8 mouse cellular contexts compared by ENCODE assay signal in genomic region chr8:86028646-86029312, GRCm38 (mm10).
DNase-seq lines count a peak whose midpoint lies in the region; ATAC-seq and TF ChIP-seq lines count a peak whose summit lies in the region.
"Had no signal": no experiment of that assay in that cellular context is flagged by ENCODE, and none has a peak within 500 bp of the region (broad histone marks: within the 10 kb centered on the region; RNA-seq: fewer than 3 reads in every experiment).

No protein-coding gene starts in this region.

- DNase-seq in lung, postnatal 0 days (ENCODE audit: low spot score): peak; percentile 5
- no peak for DNase-seq in lung, adult 18-20 months
- peak; percentile 38 to 51 for DNase-seq in layer of hippocampus, postnatal 36 days
- DNase-seq in testis, postnatal 14 days (ENCODE audit: low spot score): no peak
- no peak for DNase-seq in gastrocnemius, postnatal 25 days
- DNase-seq in embryo, embryonic 10 days (ENCODE audit: low spot score): no peak

- H3K27ac ChIP-seq in lung, postnatal 0 days (ENCODE audit: low read length): no peak overlapping the region

- no peak overlapping the region for H3K4me3 ChIP-seq in lung, postnatal 0 days (ENCODE audit: low read depth, low read length)

- H3K36me3 ChIP-seq in lung, postnatal 0 days (ENCODE audit: insufficient read depth, low read length): no peaks in the 10 kb centered on the region

- no peaks in the 10 kb centered on the region for H3K27me3 ChIP-seq in lung, postnatal 0 days (replicated peaks; ENCODE audit: insufficient read depth, low read length)

- no peaks in the 10 kb centered on the region for H3K9me3 ChIP-seq in lung, postnatal 0 days (ENCODE audit: low read length)

- no peak for TF ChIP-seq EP300 in lung, postnatal 0 days (IDR thresholded peaks at IDR 0.05)

- no peak overlapping the region for H3K4me2 ChIP-seq in lung, postnatal 0 days (replicated peaks; ENCODE audit: low read depth, low read length)

- no peaks in the 10 kb centered on the region for H3K4me1 ChIP-seq in lung, postnatal 0 days (ENCODE audit: insufficient read depth, low read depth, low read length)

- 52% methylated on average over 6 of the region's 6 CpGs for WGBS in lung, postnatal 0 days

- TF ChIP-seq CTCF in lung, postnatal 0 days (IDR thresholded peaks at IDR 0.05): no peak

- H3K9ac ChIP-seq in lung, postnatal 0 days (replicated peaks; ENCODE audit: low read depth): no peak overlapping the region

- ATAC-seq in lung, postnatal 0 days: no peak
- ATAC-seq in frontal cortex, adult (ENCODE audit: low TSS enrichment): peak; percentile 95
- ATAC-seq: inflammation-experienced regulatory T-cells, adult 6 months had no signal

Comparison
In these comparisons a context has a peak if more than half of its experiments do, and no peak if none do; other contexts are left out.
1. DNase-seq: peak in lung, postnatal 0 days (single experiment) and layer of hippocampus, postnatal 36 days (2 of 2); none in lung, adult 18-20 months (0 of 2), testis, postnatal 14 days (single experiment), gastrocnemius, postnatal 25 days (single experiment) and embryo, embryonic 10 days (single experiment).